Mouse (Mus musculus) lung, embryonic 16.5 days (tissue): ENCODE results near the gene Polr3c. TPM values are rescaled to one million over a fixed set of nuclear protein-coding genes. Genes with fewer than 3 reads are reported as not detected.
A peak's percentile ranks its signal among the peaks of the same experiment; 100 is the strongest.
"Not testable (repeated sequence)": the region's sequence is repeated elsewhere in the genome, so short reads cannot be mapped to it uniquely, and the experiment has no call there.

Experiments
- ATAC-seq: fragments of 200-750 bp; cut with Nextera tagmentation; 2 replicates; pipeline ENCODE4 v1.8.0; 2017; ENCODE audit warnings: low read depth, mild to moderate bottlenecking, moderate library complexity
- H3K27ac ChIP-seq: fragments of 300-500 bp; sonication (generic); 2 replicates; pipeline ENCODE4 v1.5.1; 2014; ENCODE audit warnings: mild to moderate bottlenecking, control low read depth, low read length
- H3K27me3 ChIP-seq: fragments of 300-500 bp; sonication (generic); 2 replicates; pipeline ENCODE4 v1.6.1; 2014; ENCODE audit warnings: low read depth, low read length, mixed read lengths; ENCODE audit not compliant: control insufficient read depth, insufficient read depth
- H3K36me3 ChIP-seq: fragments of 300-500 bp; sonication (generic); 2 replicates; pipeline ENCODE4 v1.6.1; 2014; ENCODE audit warnings: low read length; ENCODE audit not compliant: control insufficient read depth, insufficient read depth
- H3K4me1 ChIP-seq: fragments of 300-500 bp; sonication (generic); replicated peaks from 2 replicates; pipeline ENCODE4 v1.6.1; 2014; ENCODE audit warnings: low read length, mixed read lengths; ENCODE audit not compliant: control insufficient read depth, insufficient read depth
- H3K4me2 ChIP-seq: fragments of 300-500 bp; sonication (generic); 2 replicates; pipeline ENCODE4 v1.6.1; 2014; ENCODE audit warnings: low read depth, low read length, control low read depth
- H3K4me3 ChIP-seq: fragments of 300-500 bp; sonication (generic); 2 replicates; pipeline ENCODE4 v1.5.1; 2014; ENCODE audit warnings: mild to moderate bottlenecking, low read length, control low read depth
- H3K9ac ChIP-seq: fragments of 300-500 bp; sonication (generic); 2 replicates; pipeline ENCODE4 v1.6.1; 2014; ENCODE audit warnings: low read length, control low read depth
- H3K9me3 ChIP-seq: fragments of 300-500 bp; sonication (generic); 2 replicates; pipeline ENCODE4 v1.6.1; 2016; ENCODE audit warnings: low read length; ENCODE audit not compliant: control insufficient read depth
- WGBS: fragments of 180-500 bp; shearing (Covaris S2); extraction: QIAGEN DNeasy Blood & Tissue Kit; methylation state at CpG from one replicate; pipeline ENCODE4 v1.1.7; 2014; 5-methylcytosine and 5-hydroxymethylcytosine counted together
- polyA plus RNA-seq: library from polyadenylated mRNA; unstranded; fragments of >200 nt; fragmentation: Nextera tagmentation; extraction: Ambion mirVana; gene quantifications from 2 replicates; pipeline ENCODE4 v1.2.1, GENCODE M21; 2015

The Polr3c gene
- polyA plus RNA-seq, 1 experiment from 2014 or later: 35.7 TPM

DNA sequence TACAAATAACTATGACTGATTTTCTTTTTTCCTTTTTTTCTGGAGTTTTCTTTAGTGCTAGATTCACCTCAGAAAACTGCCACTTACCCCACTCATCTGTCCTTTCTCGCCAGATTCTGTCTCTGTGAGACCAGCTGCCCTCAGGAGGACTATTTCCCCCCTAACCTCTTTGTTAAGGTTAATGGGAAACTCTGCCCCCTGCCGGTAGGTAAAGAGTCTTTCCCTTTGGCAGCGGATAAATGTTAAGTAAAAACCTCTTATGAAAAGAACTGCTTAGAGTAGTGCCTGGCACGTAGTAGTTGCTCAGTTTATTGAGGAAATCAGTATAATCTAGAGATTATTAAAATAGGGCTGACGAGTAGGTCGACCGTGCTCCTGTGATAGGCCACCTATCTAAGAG, 27.1 kb downstream of the Polr3c start:
- no peak for ATAC-seq
- H3K4me1 ChIP-seq: peaks cover 14% of the 10 kb centered on the region
- H3K27me3 ChIP-seq: no peaks in the 10 kb centered on the region
- WGBS: 58% methylated on average over 7 of the region's 7 CpGs
- H3K27ac ChIP-seq: no peak overlapping the region
- H3K9me3 ChIP-seq: no peaks in the 10 kb centered on the region
- no peak overlapping the region for H3K4me3 ChIP-seq
- H3K36me3 ChIP-seq: peaks cover 36% of the 10 kb centered on the region
- H3K4me2 ChIP-seq: no peak overlapping the region
- no peak overlapping the region for H3K9ac ChIP-seq

DNA sequence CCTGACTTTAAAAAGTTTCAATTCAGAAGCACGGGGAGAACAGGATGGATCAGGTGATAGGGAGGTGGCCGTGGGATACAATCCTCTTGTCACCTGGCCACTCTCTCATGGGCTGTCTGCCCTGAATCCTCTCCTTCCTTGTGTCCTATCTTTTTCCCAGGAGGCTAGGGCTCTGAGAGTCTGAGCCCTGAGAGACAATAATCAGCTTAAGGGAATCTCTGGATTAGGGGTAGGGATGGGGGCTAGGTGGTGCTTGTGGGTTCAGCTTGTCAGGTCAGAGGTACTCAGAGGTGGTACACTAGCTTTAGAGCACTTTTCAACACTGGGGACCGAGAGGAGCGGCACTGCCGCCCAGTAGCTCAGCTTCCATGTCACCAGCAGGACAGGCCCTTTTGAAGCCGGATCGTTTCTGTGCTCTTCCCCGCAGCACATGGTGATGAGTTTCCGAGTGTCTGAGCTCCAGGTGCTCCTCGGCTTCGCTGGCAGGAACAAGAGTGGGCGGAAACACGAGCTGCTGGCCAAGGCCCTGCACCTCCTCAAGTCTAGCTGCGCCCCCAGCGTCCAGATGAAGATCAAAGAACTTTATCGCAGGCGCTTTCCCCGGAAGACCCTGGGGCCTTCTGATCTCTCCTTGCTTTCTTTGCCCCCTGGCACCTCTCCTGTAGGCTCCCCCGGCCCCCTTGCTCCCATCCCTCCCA, 28.3 kb downstream of the Polr3c start:
- Histone ChIP-seq H3K27me3 (no peaks in the 10 kb centered on the region), H3K4me3 (no peak overlapping the region), H3K36me3 (peaks cover 25% of the 10 kb centered on the region), H3K4me1 (peaks cover 17% of the 10 kb centered on the region), H3K9ac (no peak overlapping the region), H3K27ac (no peak overlapping the region), H3K4me2 (no peak overlapping the region), H3K9me3 (no peaks in the 10 kb centered on the region)
- no peak for ATAC-seq
- WGBS: 51% methylated on average over 19 of the region's 19 CpGs

DNA sequence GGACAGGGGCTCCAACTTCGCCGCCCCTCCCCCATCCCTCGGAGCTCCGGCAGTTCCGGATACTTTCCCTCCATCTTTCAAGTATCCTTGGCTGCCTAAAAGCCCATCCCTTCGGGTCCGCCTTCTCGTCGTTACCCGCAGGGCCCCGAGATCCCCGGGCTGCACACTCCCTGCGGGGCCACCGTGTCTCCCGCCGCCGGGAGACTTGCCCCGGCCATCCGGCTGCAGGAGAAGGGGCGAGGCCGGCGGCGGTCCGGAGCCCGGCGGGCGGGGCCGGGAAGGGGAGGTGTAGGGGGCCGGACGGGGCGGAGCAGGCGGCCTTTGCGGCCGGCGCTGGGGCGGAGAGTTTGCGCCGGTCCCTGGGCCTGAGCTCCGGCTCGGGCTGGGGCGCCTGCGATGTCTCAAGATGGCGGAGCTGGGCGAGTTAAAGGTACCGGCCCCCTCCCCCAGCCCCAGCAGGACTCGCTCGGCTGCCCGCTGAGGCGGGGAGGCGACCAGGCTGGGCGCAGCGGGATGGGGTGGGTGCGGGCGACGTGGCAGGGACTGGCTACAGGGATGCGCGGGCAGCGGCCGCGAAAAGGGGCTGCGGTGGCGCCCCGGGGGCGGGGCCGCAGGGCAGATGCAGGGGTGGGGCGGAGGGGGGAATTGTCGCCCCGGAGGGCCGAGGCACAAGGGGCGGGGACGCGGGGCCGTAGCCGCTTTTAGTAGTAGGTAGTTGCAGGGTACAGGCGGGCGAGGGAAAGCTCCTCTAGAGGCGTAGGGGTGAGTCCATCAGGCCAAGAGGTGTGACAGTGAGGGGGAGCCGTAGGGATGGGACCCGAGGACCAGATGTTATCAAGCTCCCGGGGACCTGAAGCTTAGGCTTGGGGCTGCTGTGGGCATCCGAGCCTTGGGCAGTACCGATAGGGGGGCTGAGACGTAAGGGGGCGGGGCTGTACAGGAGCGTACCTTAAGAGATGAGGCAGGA, 30.4 kb downstream of the Polr3c start:
- Histone ChIP-seq H3K27ac (peak overlapping the region; percentile 94), H3K9me3 (no peaks in the 10 kb centered on the region), H3K4me2 (peak overlapping the region; percentile 94), H3K36me3 (peaks cover 13% of the 10 kb centered on the region; the same call in 1 of the 2 replicates), H3K9ac (peak overlapping the region; percentile 92), H3K27me3 (no peaks in the 10 kb centered on the region), H3K4me1 (peaks cover 20% of the 10 kb centered on the region), H3K4me3 (peak overlapping the region; percentile 89)
- peak; percentile 95 for ATAC-seq
- under 1% methylated on average over 66 of the region's 85 CpGs for WGBS

DNA sequence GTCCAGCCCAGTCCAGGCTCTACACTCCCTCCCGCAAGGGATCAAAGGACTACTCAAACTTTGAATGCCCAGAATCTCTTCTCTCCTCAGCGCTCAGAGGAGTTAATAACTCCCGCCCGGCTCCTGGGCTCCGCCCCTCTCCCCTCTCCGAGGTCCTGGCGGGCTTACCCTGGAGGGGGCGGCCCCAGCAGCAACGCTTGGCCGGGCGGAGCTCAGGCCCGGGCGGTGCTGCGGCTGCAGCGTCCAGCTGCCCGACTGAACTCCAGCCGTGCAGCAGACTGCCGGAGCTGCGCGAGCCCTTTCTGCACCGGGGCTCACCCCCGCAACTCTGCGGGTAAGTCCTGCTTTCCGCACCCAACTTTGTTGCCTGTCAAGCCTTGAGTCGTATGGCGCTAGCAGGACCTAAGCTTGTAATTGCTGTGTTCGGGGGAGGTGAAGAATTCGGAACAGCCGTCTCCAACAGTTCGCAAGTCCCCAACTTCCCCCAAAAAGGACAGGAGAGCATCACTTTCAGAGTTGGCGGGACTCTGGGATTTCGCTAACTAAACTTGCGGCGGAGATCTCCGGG, 31.1 kb downstream of the Polr3c start, which contains the start of gene Pias3:
Pias3 (plus strand) TSS at position 187 of the 568 bp plus-strand sequence.
- H3K4me2 ChIP-seq: peak within 1 kb of the TSS; percentile 94
- no peaks in the 10 kb centered on the region for H3K9me3 ChIP-seq
- peak within 1 kb of the TSS; percentile 89 for H3K4me3 ChIP-seq
- H3K27me3 ChIP-seq: no peaks in the 10 kb centered on the region
- ATAC-seq: peak; percentile 93
- peaks cover 20% of the 10 kb centered on the region for H3K4me1 ChIP-seq
- peak within 1 kb of the TSS; percentile 92 for H3K9ac ChIP-seq
- H3K27ac ChIP-seq: peak within 1 kb of the TSS; percentile 94
- WGBS: under 1% methylated on average over 35 of the region's 35 CpGs
- H3K36me3 ChIP-seq: peaks cover 7% of the 10 kb centered on the region; the same call in 1 of the 2 replicates

DNA sequence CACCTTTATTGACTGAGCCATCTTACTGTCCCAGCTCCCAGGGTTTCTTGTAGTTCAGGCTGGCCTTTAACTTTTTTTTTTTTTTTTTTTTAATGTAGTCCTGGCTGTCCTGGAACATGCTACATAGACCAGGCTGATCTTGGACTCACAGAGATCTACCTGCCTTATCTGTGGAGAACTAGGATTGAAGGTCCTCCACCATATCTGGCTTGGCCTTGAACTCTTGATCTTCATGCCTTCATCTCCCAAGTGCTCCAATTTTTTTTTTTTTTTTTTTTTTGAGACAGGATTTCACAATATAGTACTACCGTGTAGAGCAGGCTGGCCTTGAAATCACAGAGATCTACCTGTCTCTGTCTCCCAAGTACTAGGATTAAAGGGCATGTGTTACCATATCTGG, 33.8 kb downstream of the Polr3c start:
- H3K27me3 ChIP-seq: no peaks in the 10 kb centered on the region
- peaks cover 18% of the 10 kb centered on the region for H3K4me1 ChIP-seq
- no peak overlapping the region for H3K4me2 ChIP-seq
- no peak overlapping the region for H3K9ac ChIP-seq
- H3K27ac ChIP-seq: no peak overlapping the region
- ATAC-seq: no peak
- no peak overlapping the region for H3K4me3 ChIP-seq
- no peaks in the 10 kb centered on the region for H3K9me3 ChIP-seq
- H3K36me3 ChIP-seq: no peaks in the 10 kb centered on the region
- WGBS: 83% methylated on average over 1 of the region's 1 CpGs

DNA sequence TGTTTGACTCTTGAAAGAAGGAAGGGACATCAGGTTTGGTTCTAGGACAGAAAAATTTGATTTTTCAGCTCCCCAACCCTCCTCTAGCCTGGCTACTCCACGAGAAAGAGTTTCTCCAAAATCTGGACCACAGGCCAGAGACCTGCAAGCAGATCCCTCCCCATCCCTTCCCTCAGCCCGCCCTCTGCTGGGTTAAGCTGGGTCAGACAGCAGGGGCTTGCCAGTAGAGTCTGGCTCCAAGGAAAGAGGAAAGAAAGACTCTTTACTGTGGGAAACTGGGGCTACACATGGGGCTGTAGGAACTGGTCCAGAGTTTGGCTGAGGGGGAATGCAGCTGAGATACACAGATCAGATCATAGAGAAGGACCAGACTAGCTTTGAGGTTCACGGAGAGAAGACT, 34.9 kb downstream of the Polr3c start:
- 19% methylated on average over 3 of the region's 3 CpGs for WGBS

DNA sequence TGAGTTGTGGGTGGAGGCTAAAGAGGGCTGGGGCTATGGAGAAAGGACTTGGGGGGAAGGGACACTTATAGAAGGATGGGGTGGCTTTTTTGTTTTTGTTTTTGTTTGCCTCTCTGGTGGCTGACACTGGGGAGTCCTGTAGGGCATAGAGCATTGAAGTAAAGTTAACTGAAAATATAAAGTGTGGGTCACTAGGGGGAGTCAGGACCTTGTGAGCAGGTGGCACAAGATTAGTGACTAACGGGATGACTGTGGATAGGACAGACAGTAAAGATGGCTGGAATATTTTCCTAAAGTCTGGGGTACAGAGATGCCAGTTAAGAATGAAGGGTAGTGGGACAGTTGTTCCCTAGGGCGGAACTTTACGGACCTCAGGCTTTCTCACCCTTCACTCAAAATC, 37.1 kb downstream of the Polr3c start:
- H3K27me3 ChIP-seq: no peaks in the 10 kb centered on the region
- H3K4me1 ChIP-seq: peaks cover 5% of the 10 kb centered on the region; the same call in 1 of the 2 replicates
- no peak overlapping the region for H3K4me2 ChIP-seq
- no peaks in the 10 kb centered on the region for H3K36me3 ChIP-seq
- no peak overlapping the region for H3K27ac ChIP-seq
- WGBS: 53% methylated on average over 3 of the region's 3 CpGs
- no peak for ATAC-seq
- H3K4me3 ChIP-seq: no peak overlapping the region
- no peak overlapping the region for H3K9ac ChIP-seq
- H3K9me3 ChIP-seq: no peaks in the 10 kb centered on the region

More for the DNA sequence above, 34.9 kb downstream of the Polr3c start:
- H3K27ac ChIP-seq: no peak overlapping the region
- H3K4me3 ChIP-seq: no peak overlapping the region
- no peaks in the 10 kb centered on the region for H3K9me3 ChIP-seq
- H3K27me3 ChIP-seq: no peaks in the 10 kb centered on the region
- H3K4me1 ChIP-seq: peaks cover 10% of the 10 kb centered on the region
- ATAC-seq: no peak
- H3K4me2 ChIP-seq: no peak overlapping the region
- H3K9ac ChIP-seq: no peak overlapping the region
- no peaks in the 10 kb centered on the region for H3K36me3 ChIP-seq

DNA sequence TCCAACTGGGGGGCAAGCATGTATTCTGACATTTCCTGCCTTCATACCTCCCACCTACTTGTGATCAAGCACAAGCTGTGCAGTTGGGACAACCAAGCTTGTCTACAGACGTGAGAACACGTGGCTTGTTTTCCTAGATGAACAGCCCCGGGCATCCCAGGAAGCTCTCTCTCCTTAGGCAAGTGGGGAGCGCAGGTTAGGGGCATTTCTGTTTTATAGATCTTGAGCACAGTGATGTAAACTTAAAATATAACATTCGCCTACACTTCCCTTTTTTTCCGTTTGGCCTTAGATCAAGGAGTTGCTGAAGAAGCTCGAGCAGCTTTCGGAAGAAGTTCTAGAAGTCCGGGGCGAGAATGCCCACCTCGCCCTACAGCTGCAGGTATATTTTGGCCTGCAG, 38.6 kb downstream of the Polr3c start:
- H3K27me3 ChIP-seq: peaks cover 7% of the 10 kb centered on the region
- no peaks in the 10 kb centered on the region for H3K36me3 ChIP-seq
- no peak overlapping the region for H3K27ac ChIP-seq
- WGBS: 72% methylated on average over 11 of the region's 11 CpGs
- H3K4me1 ChIP-seq: peaks cover 5% of the 10 kb centered on the region; the same call in 1 of the 2 replicates
- no peak overlapping the region for H3K4me2 ChIP-seq
- no peak overlapping the region for H3K4me3 ChIP-seq
- no peaks in the 10 kb centered on the region for H3K9me3 ChIP-seq
- H3K9ac ChIP-seq: no peak overlapping the region
- ATAC-seq: no peak

DNA sequence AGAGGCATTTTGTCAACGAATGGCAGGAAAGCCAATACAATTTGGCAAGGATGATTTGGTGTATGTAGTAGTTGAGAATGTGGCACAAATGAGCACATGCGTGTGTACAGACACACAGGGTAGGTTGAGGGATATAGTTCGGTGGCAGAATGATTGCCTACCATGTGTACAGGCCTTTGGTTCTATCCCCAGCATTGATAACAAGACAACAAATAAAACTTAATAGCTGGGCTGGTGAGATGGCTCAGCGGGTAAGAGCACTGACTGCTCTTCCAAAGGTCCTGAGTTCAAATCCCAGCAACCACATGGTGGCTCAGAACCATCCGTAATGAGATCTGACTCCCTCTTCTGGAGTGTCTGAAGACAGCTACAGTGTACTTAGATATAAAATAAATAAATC, 41.4 kb downstream of the Polr3c start:
- H3K9me3 ChIP-seq, H3K27ac ChIP-seq, H3K4me1 ChIP-seq, ATAC-seq, H3K9ac ChIP-seq, H3K4me3 ChIP-seq, H3K4me2 ChIP-seq, H3K36me3 ChIP-seq, H3K27me3 ChIP-seq: not testable (repeated sequence)
- 89% methylated on average over 5 of the region's 5 CpGs for WGBS
